Mouse (Mus musculus) forebrain, embryonic 16.5 days (tissue): ENCODE measurements at regions not wholly inside any gene's neighbourhood (a gene's known extent, or its start where the extent isn't known, plus 50 kb on each side); places are given as distances from the start of the nearest gene placed in this dataset.

Experiments
- ATAC-seq: fragments of 200-750 bp; cut with Nextera tagmentation; 2 replicates; pipeline ENCODE4 v1.8.0; 2017; ENCODE audit warnings: mild to moderate bottlenecking, moderate library complexity
- H3K27ac ChIP-seq: fragments of 300-500 bp; sonication (generic); 2 replicates; pipeline ENCODE4 v1.5.1; 2014; ENCODE audit warnings: low read length, control low read depth
- H3K27me3 ChIP-seq: fragments of 300-500 bp; sonication (generic); replicated peaks from 2 replicates; pipeline ENCODE4 v1.6.1; 2014; ENCODE audit warnings: low read length; ENCODE audit not compliant: control insufficient read depth, insufficient read depth
- H3K36me3 ChIP-seq: fragments of 300-500 bp; sonication (generic); 2 replicates; pipeline ENCODE4 v1.6.1; 2014; ENCODE audit not compliant: control insufficient read depth, insufficient read depth
- H3K4me1 ChIP-seq: fragments of 300-500 bp; sonication (generic); replicated peaks from 2 replicates; pipeline ENCODE4 v1.6.1; 2014; ENCODE audit warnings: low read length; ENCODE audit not compliant: control insufficient read depth, insufficient read depth
- H3K4me2 ChIP-seq: fragments of 300-500 bp; sonication (generic); 2 replicates; pipeline ENCODE4 v1.6.1; 2014; ENCODE audit warnings: mild to moderate bottlenecking, low read length, control low read depth
- H3K4me3 ChIP-seq: fragments of 300-500 bp; sonication (generic); replicated peaks from 2 replicates; pipeline ENCODE4 v1.5.1; 2014; ENCODE audit warnings: mild to moderate bottlenecking, low read length, control low read depth
- H3K9ac ChIP-seq: fragments of 300-500 bp; sonication (generic); replicated peaks from 2 replicates; pipeline ENCODE4 v1.6.1; 2014; ENCODE audit warnings: low read depth, low read length, control low read depth
- H3K9me3 ChIP-seq: fragments of 300-500 bp; sonication (generic); 2 replicates; pipeline ENCODE4 v1.6.1; 2016; ENCODE audit warnings: low read length; ENCODE audit not compliant: control insufficient read depth
- WGBS: fragments of 180-500 bp; shearing (Covaris S2); extraction: QIAGEN DNeasy Blood & Tissue Kit; methylation state at CpG from one replicate; pipeline ENCODE4 v1.1.7; 2014; 5-methylcytosine and 5-hydroxymethylcytosine counted together

DNA sequence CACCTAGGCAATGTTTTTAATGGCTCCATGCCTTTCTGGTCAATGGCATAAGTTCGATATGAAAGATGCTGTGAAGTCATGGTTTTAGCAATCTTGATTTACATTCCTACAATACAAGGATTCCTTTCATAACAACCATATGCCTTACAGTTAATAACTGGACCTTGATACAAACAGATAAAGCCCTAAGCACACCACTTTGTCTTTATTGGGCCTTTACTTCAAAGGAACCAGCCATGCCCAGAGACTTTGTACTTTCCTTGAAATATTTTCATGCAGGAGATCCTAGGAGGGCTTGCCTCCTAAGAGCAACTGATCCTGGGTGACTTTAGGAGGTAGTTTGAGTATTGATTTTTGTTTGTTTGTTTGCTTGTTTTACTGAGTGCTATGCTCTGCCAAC lies 77.1 kb upstream of the Grik1 start:
- 84% methylated on average over 1 of the region's 1 CpGs for WGBS
- Histone ChIP-seq H3K4me1 (no peaks in the 10 kb centered on the region), H3K27ac (no peak overlapping the region), H3K4me2 (no peak overlapping the region), H3K4me3 (no peak overlapping the region), H3K27me3 (no peaks in the 10 kb centered on the region), H3K9me3 (no peaks in the 10 kb centered on the region), H3K36me3 (no peaks in the 10 kb centered on the region), H3K9ac (no peak overlapping the region)
- ATAC-seq = no peak

DNA sequence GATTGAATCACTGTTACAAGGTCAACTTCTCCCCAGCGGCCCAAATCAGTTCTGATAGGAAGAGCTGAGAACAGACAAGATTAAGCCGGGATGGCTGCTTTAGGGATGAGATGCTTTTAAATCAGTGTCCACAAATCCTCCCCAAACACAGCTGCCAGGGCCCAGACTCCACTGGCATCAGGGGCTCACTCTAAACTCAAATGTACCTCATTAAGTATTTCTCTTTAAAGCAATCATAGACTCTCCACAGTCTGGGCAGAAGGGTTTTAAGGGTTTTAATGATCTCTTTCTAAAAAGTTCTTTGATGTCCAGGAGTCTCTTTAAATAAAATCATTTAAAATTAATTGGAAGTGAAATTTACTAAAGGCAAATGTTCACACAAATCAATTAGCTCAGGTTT lies 70.0 kb upstream of the Grik1 start:
- Histone ChIP-seq H3K4me3 (no peak overlapping the region), H3K4me2 (no peak overlapping the region), H3K27me3 (no peaks in the 10 kb centered on the region), H3K4me1 (0 out of 2 replicates have a peak, but pooled peaks cover 2% of the 10 kb centered on the region), H3K9ac (no peak overlapping the region), H3K9me3 (no peaks in the 10 kb centered on the region), H3K36me3 (no peaks in the 10 kb centered on the region), H3K27ac (no peak overlapping the region)
- 25% methylated on average over 2 of the region's 2 CpGs for WGBS
- ATAC-seq = no peak
